Mouse (Mus musculus): ENCODE results near the gene S100z.

The S100z gene

GRCm38 (mm10) chr13:95478671-95479413 is at the start of gene S100z:
TSS of gene S100z (minus strand) at chr13:95478721.
- no peak for DNase-seq (ENCODE audit: low spot score in 2 of 2)

DNA sequence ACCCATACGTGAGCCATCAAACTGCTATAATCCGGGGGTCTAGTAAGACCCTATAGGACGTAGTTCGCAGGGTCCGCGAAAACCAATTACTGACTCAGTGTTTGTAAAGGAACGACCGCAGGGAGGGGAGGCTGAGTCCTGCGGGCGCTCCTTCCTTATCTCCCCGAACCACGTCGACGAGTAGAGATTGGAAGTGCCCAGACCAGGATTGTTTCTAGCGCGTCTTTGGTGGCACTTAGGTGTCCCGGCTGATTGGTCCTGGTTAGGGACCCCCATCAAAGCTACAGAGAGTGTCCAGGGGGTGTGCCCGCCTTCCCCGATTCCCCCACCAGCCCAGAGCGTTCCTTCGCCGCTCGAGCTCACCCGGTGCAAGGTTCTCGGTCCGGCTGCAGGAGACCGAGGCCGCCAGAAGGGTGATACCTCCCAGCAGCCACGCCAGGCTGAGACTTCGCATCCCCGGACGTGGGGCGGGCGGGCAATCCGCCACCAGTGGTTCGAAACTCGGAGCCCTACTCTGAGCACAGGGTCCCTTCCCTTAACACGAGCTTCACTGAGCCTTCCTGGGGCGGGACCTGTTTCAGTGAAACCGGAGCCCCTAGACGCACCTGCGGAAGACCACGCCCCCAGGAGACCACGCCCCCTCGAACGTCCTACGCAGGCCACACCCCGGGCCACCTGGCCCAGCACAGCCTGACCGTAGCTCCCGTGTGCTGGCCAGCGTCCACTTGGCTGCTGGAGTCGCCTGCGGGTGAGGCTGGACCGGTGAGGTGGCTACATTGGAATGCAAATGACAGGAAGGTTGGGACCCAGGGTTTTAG is 46.4 kb upstream of the S100z start, which contains the start of gene F2rl1:
Gene F2rl1 (minus strand): TSS at position 554 of the 818 bp plus-strand sequence.
- peak; percentile 33 to 49 for DNase-seq (ENCODE audit: low spot score in 2 of 2)

GRCm38 (mm10) chr13:95524424-95524673 is 45.8 kb upstream of the S100z start:
- no peak for DNase-seq (ENCODE audit: low spot score in 2 of 2)

GRCm38 (mm10) chr13:95523659-95524423 is 45.3 kb upstream of the S100z start:
- no peak for DNase-seq (ENCODE audit: low spot score in 2 of 2)

GRCm38 (mm10) chr13:95522176-95522575 is 43.7 kb upstream of the S100z start:
- no peak for DNase-seq (ENCODE audit: low spot score in 2 of 2)

GRCm38 (mm10) chr13:95521029-95521428 is 42.5 kb upstream of the S100z start:
- peak; percentile 10 to 15 for DNase-seq (ENCODE audit: low spot score in 2 of 2)

DNA sequence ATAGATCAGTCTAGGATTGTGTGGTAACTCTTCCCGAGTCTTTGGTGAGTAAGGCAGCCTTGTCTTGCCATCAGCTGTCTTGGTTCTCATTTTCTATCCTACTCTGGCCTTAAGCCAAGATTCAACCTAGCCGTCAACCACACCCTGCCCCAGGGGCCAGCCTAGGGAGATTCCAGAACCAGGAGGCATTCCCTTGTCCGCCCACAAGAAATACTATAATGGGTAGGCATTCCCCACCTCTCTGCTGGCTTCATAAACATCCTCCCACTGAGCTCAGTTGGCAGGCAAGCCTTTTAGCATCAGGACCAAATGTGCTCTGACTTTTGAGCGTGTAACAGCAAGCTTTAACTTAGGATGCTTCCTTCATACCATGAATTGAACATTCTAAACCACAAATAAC is 36.2 kb upstream of the S100z start:
- no peak for DNase-seq (ENCODE audit: low spot score in 2 of 2)

DNA sequence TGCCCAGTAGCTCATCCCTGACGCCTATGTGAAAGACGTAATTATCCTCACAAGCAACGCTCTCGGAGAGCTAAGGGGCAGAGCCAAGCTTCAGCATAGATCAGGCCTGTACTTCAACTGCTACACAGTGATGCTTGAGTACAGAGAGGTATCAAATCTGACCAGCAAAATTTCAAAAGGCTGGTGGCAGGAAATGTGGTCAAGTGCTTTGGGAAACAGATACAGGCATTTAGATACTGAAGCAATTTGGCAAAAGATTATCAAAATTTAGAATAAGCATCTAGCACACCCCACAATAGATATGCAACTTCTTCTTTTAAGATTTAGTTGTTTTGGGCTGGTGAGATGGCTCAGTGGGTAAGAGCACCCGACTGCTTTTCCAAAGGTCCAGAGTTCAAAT is 31.5 kb upstream of the S100z start:
- no peak for DNase-seq (ENCODE audit: low spot score in 2 of 2)

- DNase-seq (ENCODE audit: low spot score in 2 of 2): no peak
Observed at GRCm38 (mm10) chr13:95503279-95503917, 24.9 kb upstream of the S100z start.

DNA sequence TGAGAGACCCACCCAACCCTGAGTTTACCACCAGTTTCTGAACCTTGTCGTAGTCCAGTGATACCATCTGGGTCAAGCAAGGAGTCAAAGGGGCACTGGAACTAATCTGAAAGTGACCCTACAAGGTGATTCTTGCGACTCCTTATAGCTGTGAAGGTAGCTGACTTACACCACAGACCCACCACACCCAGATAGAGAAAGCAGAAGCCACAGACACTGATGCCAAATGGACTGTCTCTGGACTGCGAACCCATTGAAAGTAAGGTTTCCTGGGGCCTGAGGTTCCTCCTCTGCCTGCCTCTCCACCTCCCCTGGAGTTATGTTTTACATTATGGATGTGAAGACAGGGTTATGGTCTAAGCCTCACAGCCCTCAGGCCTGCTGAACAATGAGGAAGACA is 18.1 kb upstream of the S100z start:
- no peak for DNase-seq (ENCODE audit: low spot score in 2 of 2)

- peak; percentile 15 to 40 for DNase-seq (ENCODE audit: low spot score in 2 of 2)
Observed at GRCm38 (mm10) chr13:95494812-95495211, 16.3 kb upstream of the S100z start.

GRCm38 (mm10) chr13:95493296-95493695 is 14.8 kb upstream of the S100z start:
- no peak for DNase-seq (ENCODE audit: low spot score in 2 of 2)

- DNase-seq (ENCODE audit: low spot score in 2 of 2): no peak
Observed at GRCm38 (mm10) chr13:95491327-95491726, 12.8 kb upstream of the S100z start.

- DNase-seq (ENCODE audit: low spot score in 2 of 2): no peak
Observed at GRCm38 (mm10) chr13:95484664-95485063, 6.1 kb upstream of the S100z start.

GRCm38 (mm10) chr13:95481428-95481827 is 2.9 kb upstream of the S100z start:
- peak; percentile 57 to 58 for DNase-seq (ENCODE audit: low spot score in 2 of 2)

DNA sequence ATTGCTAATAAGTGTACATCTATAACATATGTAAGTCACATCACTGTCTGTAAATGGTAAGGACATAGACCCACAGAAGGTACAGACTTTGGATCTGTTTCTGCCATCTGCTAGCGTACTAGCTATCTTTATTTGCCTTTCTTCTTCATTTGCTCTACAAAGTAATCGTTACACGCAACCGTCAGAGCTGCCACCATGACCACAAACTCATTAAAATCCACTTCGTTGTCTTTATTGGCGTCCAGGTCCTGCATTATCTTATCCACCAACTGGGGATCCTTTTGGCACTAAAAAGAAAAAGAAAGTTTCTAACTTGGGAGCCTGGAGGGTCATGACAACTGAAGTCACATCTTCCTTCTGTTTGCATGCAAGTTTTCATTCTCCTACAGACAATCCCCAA is 1.3 kb downstream of the S100z start:
- DNase-seq (ENCODE audit: low spot score in 2 of 2): no peak

DNA sequence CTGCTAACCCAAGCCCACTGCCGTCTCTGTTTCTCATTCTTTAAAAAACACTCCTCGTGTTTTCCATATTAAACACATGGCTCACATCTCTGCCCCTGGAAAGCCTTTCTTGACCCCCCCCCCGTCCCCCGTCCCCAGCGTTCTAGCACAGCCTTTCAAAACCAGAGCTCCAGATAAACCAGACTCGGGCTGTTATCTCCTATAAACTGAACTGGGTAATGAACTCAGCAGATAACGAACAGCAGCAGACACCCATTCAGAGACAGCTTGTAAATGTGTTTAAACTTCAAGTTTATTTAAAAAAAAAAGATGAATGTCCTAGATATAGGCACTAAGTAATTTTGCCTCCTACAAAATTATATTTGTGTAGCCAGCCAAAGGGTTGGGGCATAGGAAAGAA is 3.4 kb downstream of the S100z start:
- no peak for DNase-seq (ENCODE audit: low spot score in 2 of 2)

DNA sequence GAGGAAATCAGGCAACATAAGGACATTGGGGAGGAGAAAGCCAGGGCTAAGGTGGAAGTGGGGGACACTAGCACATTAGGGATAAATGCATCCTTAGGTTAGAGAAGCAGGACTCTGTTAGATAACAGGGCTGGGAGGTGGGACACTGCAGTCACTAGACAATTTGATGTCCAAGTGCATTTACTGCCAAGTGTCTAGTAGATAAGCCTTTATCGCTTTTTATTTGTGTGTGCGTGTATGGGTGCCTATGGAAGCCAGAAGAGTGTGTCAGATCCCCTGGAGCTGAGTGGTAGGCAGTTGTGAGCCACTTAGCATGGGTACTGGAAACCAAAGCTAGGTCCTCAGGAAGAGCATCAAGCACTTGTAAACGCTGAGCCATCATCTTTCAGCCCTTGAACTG is 4.2 kb downstream of the S100z start:
- no peak for DNase-seq (ENCODE audit: low spot score in 2 of 2)

DNA sequence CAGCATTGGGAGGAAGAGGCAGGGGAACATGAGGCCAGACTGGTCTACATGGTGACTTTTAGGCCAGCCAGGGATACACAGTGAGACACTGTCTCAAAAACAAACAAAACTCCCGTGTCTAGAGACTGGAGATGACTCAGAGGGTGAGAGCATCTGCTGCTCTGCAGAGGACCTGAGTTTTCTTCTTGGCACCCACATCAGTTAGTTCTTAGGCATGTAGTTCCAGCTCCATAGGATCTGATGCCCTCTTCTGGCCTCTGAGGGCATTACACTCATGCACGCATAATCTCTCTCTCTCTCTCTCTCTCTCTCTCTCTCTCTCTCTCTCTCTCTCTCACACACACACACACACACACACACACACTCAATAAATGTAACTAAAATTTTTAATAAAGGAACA is 7.6 kb downstream of the S100z start:
- no peak for DNase-seq (ENCODE audit: low spot score in 2 of 2)

GRCm38 (mm10) chr13:95451529-95451928 is 27.0 kb downstream of the S100z start:
- DNase-seq (ENCODE audit: low spot score in 2 of 2): no peak

GRCm38 (mm10) chr13:95450636-95451210 is 27.8 kb downstream of the S100z start:
- no peak for DNase-seq (ENCODE audit: low spot score in 2 of 2)

DNA sequence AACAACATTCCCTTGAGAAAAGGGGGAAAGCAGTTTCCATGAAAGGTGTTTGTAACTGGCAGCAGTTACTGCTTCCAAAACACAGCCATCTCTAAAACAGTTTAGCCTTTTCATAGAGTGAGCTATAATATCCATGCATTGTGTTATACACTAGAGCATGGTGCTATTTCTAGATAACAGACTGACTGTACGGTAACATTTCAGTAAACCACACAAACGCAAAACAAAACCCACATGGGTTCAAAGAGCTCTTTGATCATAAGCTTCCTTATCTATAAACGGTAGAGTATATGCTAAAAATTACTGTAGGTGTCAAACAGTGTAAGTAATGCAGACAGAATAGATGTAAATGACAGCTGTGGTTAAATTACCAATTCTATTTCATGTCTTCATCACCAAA is 28.8 kb downstream of the S100z start:
- no peak for DNase-seq (ENCODE audit: low spot score in 2 of 2)
